In genomic region chr1:51479027-51479329, GRCm38 (mm10) we compare ENCODE assay signal across 8 mouse cellular contexts. TPM values are rescaled to one million over a fixed set of nuclear protein-coding genes. Genes with fewer than 3 reads are reported as not detected.
A peak's percentile ranks its signal among the peaks of the same experiment; 100 is the strongest.
DNase-seq lines count a peak whose midpoint lies in the region; ATAC-seq and TF ChIP-seq lines count a peak whose summit lies in the region.

No protein-coding gene starts in this region.

- no peak overlapping the region; the same call in 1 of the 2 replicates for H3K4me3 ChIP-seq in kidney, adult 2 months (ENCODE audit: insufficient read depth, low read depth, low read length)
- peak overlapping the region; percentile 55; the same call in 1 of the 2 replicates for H3K4me3 ChIP-seq in cortical plate, adult 2 months (ENCODE audit: insufficient read depth, low read length)
- H3K4me3 ChIP-seq in hindbrain, embryonic 14.5 days (replicated peaks; ENCODE audit: low read length) = peak overlapping the region; percentile 48
- H3K4me3 ChIP-seq in midbrain, embryonic 14.5 days (replicated peaks; ENCODE audit: low read depth, low read length) = peak overlapping the region; percentile 69

- peak overlapping the region; percentile 90 for H3K4me2 ChIP-seq in hindbrain, embryonic 14.5 days (replicated peaks)
- H3K4me2 ChIP-seq in midbrain, embryonic 14.5 days (ENCODE audit: low read length) = peak overlapping the region; percentile 99

- TF ChIP-seq POLR2A in kidney, adult 2 months (IDR thresholded peaks at IDR 0.05; ENCODE audit: low read depth, low read length) = no peak
- TF ChIP-seq POLR2A in cortical plate, adult 2 months (IDR thresholded peaks at IDR 0.05; ENCODE audit: extremely low read depth, insufficient read depth, low read length) = no peak

- no peaks in the 10 kb centered on the region for H3K27me3 ChIP-seq in kidney, adult 2 months (replicated peaks; ENCODE audit: control insufficient read depth, insufficient read depth, low read length)
- no peaks in the 10 kb centered on the region for H3K27me3 ChIP-seq in hindbrain, embryonic 14.5 days (ENCODE audit: control insufficient read depth, insufficient read depth, low read length)
- H3K27me3 ChIP-seq in midbrain, embryonic 14.5 days (ENCODE audit: control insufficient read depth, insufficient read depth, low read length) = no peaks in the 10 kb centered on the region

- no peak for TF ChIP-seq CTCF in kidney, adult 2 months (conservative IDR thresholded peaks at IDR 0.05; ENCODE audit: insufficient read depth, insufficient read length, low read depth, low read length)
- TF ChIP-seq CTCF in cortical plate, adult 2 months (IDR thresholded peaks at IDR 0.05; ENCODE audit: extremely low read depth, insufficient read depth, low read length) = no peak

- H3K27ac ChIP-seq in kidney, adult 2 months (ENCODE audit: insufficient read depth, low read depth, low read length) = peak overlapping the region; percentile 95
- H3K27ac ChIP-seq in cortical plate, adult 2 months (ENCODE audit: insufficient read depth, low read length) = no peak overlapping the region
- H3K27ac ChIP-seq in hindbrain, embryonic 14.5 days = no peak overlapping the region; the same call in 1 of the 2 replicates
- H3K27ac ChIP-seq in midbrain, embryonic 14.5 days (replicated peaks; ENCODE audit: low read depth, low read length) = no peak overlapping the region

- DNase-seq in kidney, adult 2 months = peak; percentile 22
- DNase-seq in kidney, postnatal 10 days = no peak
- DNase-seq in hindbrain, embryonic 14.5 days (ENCODE audit: low spot score) = no peak
- DNase-seq in midbrain, embryonic 14.5 days = no peak
- DNase-seq in natural killer cell, adult 2 months (ENCODE audit: low spot score in 2 of 2) = no peak
- DNase-seq in gastrocnemius, adult 18-20 months (ENCODE audit: low spot score) = no peak
- no peak for DNase-seq in gastrocnemius, postnatal 10 days

- ATAC-seq in hindbrain, embryonic 14.5 days (ENCODE audit: low FRiP score) = no peak
- no peak for ATAC-seq in midbrain, embryonic 14.5 days (ENCODE audit: low FRiP score, low TSS enrichment)

- H3K36me3 ChIP-seq in kidney, adult 2 months (ENCODE audit: control insufficient read depth, insufficient read depth, low read length) = peaks cover 1% of the 10 kb centered on the region; the same call in 1 of the 2 replicates
- no peaks in the 10 kb centered on the region for H3K36me3 ChIP-seq in hindbrain, embryonic 14.5 days (replicated peaks; ENCODE audit: control insufficient read depth, insufficient read depth)
- no peaks in the 10 kb centered on the region for H3K36me3 ChIP-seq in midbrain, embryonic 14.5 days (ENCODE audit: control insufficient read depth, insufficient read depth, low read length)

- WGBS in kidney, adult 2 months = 35% methylated on average over 1 of the region's 1 CpGs
- 84% methylated on average over 1 of the region's 1 CpGs for WGBS in hindbrain, embryonic 14.5 days
- WGBS in midbrain, embryonic 14.5 days = 89% methylated on average over 1 of the region's 1 CpGs

- peak overlapping the region; percentile 65 for H3K9ac ChIP-seq in hindbrain, embryonic 14.5 days
- peak overlapping the region; percentile 50; the same call in 1 of the 2 replicates for H3K9ac ChIP-seq in midbrain, embryonic 14.5 days (replicated peaks; ENCODE audit: low read length)

- peaks cover 2% of the 10 kb centered on the region; the same call in 1 of the 2 replicates for H3K4me1 ChIP-seq in kidney, adult 2 months (ENCODE audit: control insufficient read depth, insufficient read depth, low read length)
- H3K4me1 ChIP-seq in cortical plate, adult 2 months (ENCODE audit: control insufficient read depth, insufficient read depth, low read length) = no peaks in the 10 kb centered on the region; the same call in 1 of the 2 replicates
- no peaks in the 10 kb centered on the region for H3K4me1 ChIP-seq in hindbrain, embryonic 14.5 days (replicated peaks; ENCODE audit: control insufficient read depth, insufficient read depth, low read length)
- H3K4me1 ChIP-seq in midbrain, embryonic 14.5 days (ENCODE audit: control insufficient read depth, insufficient read depth, low read length) = no peaks in the 10 kb centered on the region

- no peaks in the 10 kb centered on the region for H3K9me3 ChIP-seq in hindbrain, embryonic 14.5 days (ENCODE audit: control insufficient read depth, low read length)
- no peaks in the 10 kb centered on the region for H3K9me3 ChIP-seq in midbrain, embryonic 14.5 days (ENCODE audit: control insufficient read depth, low read length)

RNA-seq across cellular contexts. Expression of gene Nabp1, which starts 0.8 kb away (rescaled TPM):
- 28.6 and 33.1 TPM in 2 replicates for polyA plus RNA-seq in kidney, adult 2 months (2012; rRNA removed)
- polyA plus RNA-seq in cortical plate, adult 2 months (2012; rRNA removed) = 9.8 and 10.6 TPM in 2 replicates
- polyA plus RNA-seq in hindbrain, embryonic 14.5 days (2014; fragmentation: Nextera tagmentation; extraction: Ambion mirVana) = 9.0 and 9.1 TPM in 2 replicates
- 8.1 and 11.3 TPM in 2 replicates for polyA plus RNA-seq in midbrain, embryonic 14.5 days (2014; fragmentation: Nextera tagmentation; extraction: Ambion mirVana)
- total RNA-seq in gastrocnemius, adult 18-20 months (2021) = 10 to 100 TPM; 14.2 to 15.8 TPM
- total RNA-seq in gastrocnemius, postnatal 10 days (2021) = 10 to 100 TPM; 13.3 to 13.9 TPM
